Mouse (Mus musculus) hindbrain, embryonic 12.5 days (tissue): Measurements from ENCODE around the gene Cish. TPM values are rescaled to one million over a fixed set of nuclear protein-coding genes. Genes with fewer than 3 reads are reported as not detected.

Experiments used
- ATAC-seq: fragments of 200-750 bp; cut with Nextera tagmentation; 2 replicates; pipeline ENCODE4 v1.8.0; 2017; ENCODE audit warnings: moderate TSS enrichment; ENCODE audit not compliant: low FRiP score
- H3K27ac ChIP-seq: fragments of 300-500 bp; sonication (generic); 2 replicates; pipeline ENCODE4 v1.5.1; 2016; ENCODE audit warnings: mild to moderate bottlenecking
- H3K27me3 ChIP-seq: fragments of 300-500 bp; sonication (generic); 2 replicates; pipeline ENCODE4 v1.6.1; 2016; ENCODE audit warnings: mild to moderate bottlenecking
- H3K36me3 ChIP-seq: fragments of 300-500 bp; sonication (generic); 2 replicates; pipeline ENCODE4 v1.6.1; 2016; ENCODE audit warnings: mild to moderate bottlenecking
- H3K4me1 ChIP-seq: fragments of 300-500 bp; sonication (generic); 2 replicates; pipeline ENCODE4 v1.6.1; 2016
- H3K4me2 ChIP-seq: fragments of 300-500 bp; sonication (generic); replicated peaks from 2 replicates; pipeline ENCODE4 v1.6.1; 2016; ENCODE audit warnings: mild to moderate bottlenecking
- H3K4me3 ChIP-seq: fragments of 300-500 bp; sonication (generic); 2 replicates; pipeline ENCODE4 v1.5.1; 2016; ENCODE audit warnings: mild to moderate bottlenecking
- H3K9ac ChIP-seq: fragments of 300-500 bp; sonication (generic); 2 replicates; pipeline ENCODE4 v1.6.1; 2016; ENCODE audit warnings: mild to moderate bottlenecking, moderate library complexity
- H3K9me3 ChIP-seq: fragments of 300-500 bp; sonication (generic); replicated peaks from 2 replicates; pipeline ENCODE4 v1.6.1; 2016; ENCODE audit warnings: mild to moderate bottlenecking
- WGBS: fragments of 180-500 bp; shearing (Covaris S2); methylation state at CpG from one replicate; pipeline ENCODE4 v1.1.7; 2016; 5-methylcytosine and 5-hydroxymethylcytosine counted together
- polyA plus RNA-seq: library from polyadenylated mRNA; unstranded; fragments of >200 nt; fragmentation: Nextera tagmentation; extraction: Ambion mirVana; gene quantifications from 2 replicates; pipeline ENCODE4 v1.2.1, GENCODE M21; 2016

Cish gene
- polyA plus RNA-seq, result 6.8 and 8.0 TPM in 2 replicates

DNA sequence AAGGTAGTCTGAATTCAATTTTAAA is at the start of gene Cish:
Cish (plus strand) TSS at position 11 of the 25 bp plus-strand sequence.
- Histone ChIP-seq H3K4me3 (peak within 1 kb of the TSS; percentile 52), H3K27me3 (peaks cover 13% of the 10 kb centered on the region), H3K9me3 (no peaks in the 10 kb centered on the region), H3K4me1 (peaks cover 15% of the 10 kb centered on the region), H3K27ac (no peak within 1 kb of the TSS), H3K36me3 (no peaks in the 10 kb centered on the region), H3K4me2 (peak within 1 kb of the TSS; percentile 72), H3K9ac (peak within 1 kb of the TSS; percentile 66)
- ATAC-seq, result no peak

DNA sequence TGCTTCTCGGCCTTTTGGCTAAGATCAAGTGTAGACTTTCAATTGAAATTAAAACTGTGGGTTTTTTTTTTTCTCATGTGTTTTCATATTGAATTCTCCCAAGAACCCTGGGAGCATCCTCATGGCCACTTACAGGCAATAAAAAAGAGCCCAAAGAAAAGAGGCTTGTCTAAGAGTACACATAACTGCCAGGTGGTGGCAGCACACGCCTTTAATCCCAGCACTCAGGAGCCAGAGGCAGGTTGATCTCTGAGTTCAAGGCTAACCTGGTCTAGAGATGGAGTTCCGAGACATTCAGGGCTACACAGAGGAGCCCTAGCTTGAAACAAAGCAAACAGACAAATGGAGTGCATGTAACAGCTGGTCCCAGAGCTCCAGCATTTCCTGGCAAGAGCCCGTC is 49.7 kb upstream of the Cish start:
- no peak for ATAC-seq
- H3K27me3 ChIP-seq, result 0 out of 2 replicates have a peak, but pooled peaks cover 3% of the 10 kb centered on the region
- 64% methylated on average over 4 of the region's 4 CpGs for WGBS
- H3K9ac ChIP-seq, result no peak overlapping the region
- H3K27ac ChIP-seq, result no peak overlapping the region
- no peaks in the 10 kb centered on the region for H3K4me1 ChIP-seq
- no peak overlapping the region for H3K4me2 ChIP-seq
- H3K36me3 ChIP-seq, result no peaks in the 10 kb centered on the region
- no peaks in the 10 kb centered on the region for H3K9me3 ChIP-seq
- H3K4me3 ChIP-seq, result no peak overlapping the region

GRCm38 (mm10) chr9:107249154-107249553 is 46.7 kb upstream of the Cish start:
- Histone ChIP-seq H3K27me3 (no peaks in the 10 kb centered on the region), H3K36me3 (no peaks in the 10 kb centered on the region), H3K4me1 (peaks cover 10% of the 10 kb centered on the region), H3K9ac (no peak overlapping the region), H3K9me3 (no peaks in the 10 kb centered on the region), H3K4me2 (no peak overlapping the region), H3K27ac (no peak overlapping the region), H3K4me3 (no peak overlapping the region)
- WGBS, result 81% methylated on average over 6 of the region's 6 CpGs
- ATAC-seq, result no peak

- Histone ChIP-seq H3K36me3 (no peaks in the 10 kb centered on the region), H3K27ac (no peak overlapping the region), H3K9me3 (no peaks in the 10 kb centered on the region), H3K27me3 (no peaks in the 10 kb centered on the region), H3K9ac (no peak overlapping the region), H3K4me1 (peaks cover 19% of the 10 kb centered on the region), H3K4me2 (no peak overlapping the region), H3K4me3 (no peak overlapping the region)
- no peak for ATAC-seq
- WGBS, result 85% methylated on average over 14 of the region's 14 CpGs
These were observed 45.1 kb upstream of the Cish start for GRCm38 (mm10) chr9:107250416-107251337.

DNA sequence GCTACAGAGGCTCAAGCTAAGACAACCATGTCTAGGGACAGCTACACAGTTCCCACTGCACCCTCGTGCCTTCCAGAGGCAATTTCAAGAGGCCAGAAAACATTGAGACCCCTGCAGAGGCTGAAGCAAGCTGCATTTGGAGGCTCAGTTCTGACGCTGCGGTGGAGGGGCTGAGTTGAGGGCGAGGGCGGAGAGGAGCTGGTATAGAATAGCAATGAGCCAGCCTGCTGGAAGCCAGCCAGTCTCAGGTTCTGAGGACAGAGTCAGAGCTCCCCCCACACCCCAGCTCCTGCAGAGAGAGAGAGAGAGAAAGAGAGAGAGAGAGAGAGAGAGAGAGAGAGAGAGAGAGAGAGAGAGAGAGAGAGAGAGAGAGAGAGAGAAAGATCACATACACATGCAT is 43.7 kb upstream of the Cish start:
- H3K27ac ChIP-seq, result peak overlapping the region; percentile 75
- H3K4me2 ChIP-seq, result no peak overlapping the region
- ATAC-seq, result peak; percentile 57; the same call in 1 of the 2 replicates

GRCm38 (mm10) chr9:107254476-107254875 is 41.4 kb upstream of the Cish start:
- Histone ChIP-seq H3K4me3 (no peak overlapping the region), H3K36me3 (no peaks in the 10 kb centered on the region), H3K4me2 (no peak overlapping the region), H3K27ac (no peak overlapping the region), H3K9me3 (no peaks in the 10 kb centered on the region), H3K27me3 (no peaks in the 10 kb centered on the region), H3K9ac (no peak overlapping the region), H3K4me1 (peaks cover 24% of the 10 kb centered on the region)
- ATAC-seq, result no peak
- 79% methylated on average over 12 of the region's 12 CpGs for WGBS

More for the DNA sequence above, 43.7 kb upstream of the Cish start:
- Histone ChIP-seq H3K9ac (no peak overlapping the region), H3K27me3 (no peaks in the 10 kb centered on the region), H3K36me3 (no peaks in the 10 kb centered on the region), H3K4me3 (no peak overlapping the region), H3K9me3 (no peaks in the 10 kb centered on the region), H3K4me1 (peaks cover 24% of the 10 kb centered on the region)
- WGBS, result 14% methylated on average over 5 of the region's 5 CpGs

DNA sequence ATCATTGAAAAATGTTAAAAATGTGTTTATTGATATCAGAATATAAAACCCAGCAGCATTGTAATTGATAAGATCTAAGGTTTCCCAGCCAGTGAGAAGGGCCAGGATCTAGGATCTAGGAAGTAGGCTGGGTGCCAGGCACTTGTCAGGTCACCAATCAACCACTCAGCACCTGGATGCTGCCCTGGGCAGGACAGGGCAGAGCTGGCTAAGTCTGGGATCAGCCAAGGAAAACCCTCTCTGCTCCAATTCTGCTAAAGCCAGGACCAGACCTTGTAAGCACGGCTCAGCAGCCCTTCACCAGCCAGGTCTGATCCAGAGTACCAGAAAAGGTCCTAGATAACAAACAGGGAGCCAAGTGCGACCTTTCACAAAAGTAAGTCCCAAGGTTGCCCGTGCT is 40.9 kb upstream of the Cish start:
- no peak for ATAC-seq
- no peaks in the 10 kb centered on the region for H3K36me3 ChIP-seq
- H3K9me3 ChIP-seq, result no peaks in the 10 kb centered on the region
- H3K4me3 ChIP-seq, result no peak overlapping the region
- WGBS, result 91% methylated on average over 3 of the region's 3 CpGs
- no peak overlapping the region for H3K9ac ChIP-seq
- peaks cover 24% of the 10 kb centered on the region for H3K4me1 ChIP-seq
- H3K27ac ChIP-seq, result no peak overlapping the region
- H3K27me3 ChIP-seq, result no peaks in the 10 kb centered on the region
- H3K4me2 ChIP-seq, result no peak overlapping the region

DNA sequence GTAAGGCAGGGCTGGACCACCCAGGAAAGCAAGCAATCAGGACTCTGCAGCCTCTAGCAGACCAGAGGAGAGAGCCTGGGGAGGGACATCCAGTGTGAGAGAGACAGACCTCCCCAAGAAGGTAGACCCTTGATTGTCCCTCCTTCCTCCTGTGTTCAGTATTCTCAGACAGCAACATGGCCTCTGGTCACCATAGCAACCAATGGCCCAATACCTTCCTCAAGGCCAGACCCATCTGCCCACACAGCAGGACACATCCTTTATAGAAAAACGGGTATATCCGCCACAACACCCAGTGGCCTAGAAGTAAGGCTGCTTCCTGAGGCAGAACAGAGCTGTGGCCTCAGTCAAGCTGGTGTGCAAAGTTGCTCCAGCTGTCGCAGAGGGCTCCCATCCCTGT is 40.2 kb upstream of the Cish start:
- peak; percentile 35; the same call in 1 of the 2 replicates for ATAC-seq
- Histone ChIP-seq H3K27me3 (no peaks in the 10 kb centered on the region), H3K4me1 (peaks cover 24% of the 10 kb centered on the region), H3K36me3 (no peaks in the 10 kb centered on the region), H3K27ac (no peak overlapping the region; the same call in 1 of the 2 replicates), H3K9ac (no peak overlapping the region), H3K4me2 (no peak overlapping the region), H3K9me3 (no peaks in the 10 kb centered on the region), H3K4me3 (no peak overlapping the region)
- WGBS, result 31% methylated on average over 3 of the region's 3 CpGs

DNA sequence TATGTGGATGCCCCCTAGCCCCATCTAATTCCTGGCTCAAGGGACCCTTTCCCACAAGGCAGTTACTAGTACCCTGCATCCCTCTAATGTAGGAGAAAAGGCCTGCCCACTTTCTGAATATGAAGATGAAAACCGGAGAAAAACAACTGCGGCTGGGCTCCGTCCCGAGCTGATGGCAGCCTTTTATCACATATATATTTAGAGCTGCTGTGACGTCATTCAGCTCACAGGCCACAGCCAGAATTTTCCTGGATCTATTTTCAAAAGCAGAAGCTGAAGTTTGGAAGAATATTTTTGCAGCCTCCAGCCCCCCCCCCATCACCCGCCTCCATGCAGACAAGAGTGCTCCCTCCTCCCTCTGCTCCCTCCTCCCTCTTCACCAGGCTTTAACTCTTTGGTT is 36.3 kb upstream of the Cish start:
- no peak overlapping the region for H3K4me3 ChIP-seq
- no peak overlapping the region for H3K4me2 ChIP-seq
- H3K9me3 ChIP-seq, result no peaks in the 10 kb centered on the region
- H3K9ac ChIP-seq, result no peak overlapping the region
- no peaks in the 10 kb centered on the region for H3K36me3 ChIP-seq
- ATAC-seq, result no peak
- H3K27ac ChIP-seq, result no peak overlapping the region
- WGBS, result 74% methylated on average over 6 of the region's 6 CpGs
- peaks cover 11% of the 10 kb centered on the region for H3K4me1 ChIP-seq
- H3K27me3 ChIP-seq, result no peaks in the 10 kb centered on the region

DNA sequence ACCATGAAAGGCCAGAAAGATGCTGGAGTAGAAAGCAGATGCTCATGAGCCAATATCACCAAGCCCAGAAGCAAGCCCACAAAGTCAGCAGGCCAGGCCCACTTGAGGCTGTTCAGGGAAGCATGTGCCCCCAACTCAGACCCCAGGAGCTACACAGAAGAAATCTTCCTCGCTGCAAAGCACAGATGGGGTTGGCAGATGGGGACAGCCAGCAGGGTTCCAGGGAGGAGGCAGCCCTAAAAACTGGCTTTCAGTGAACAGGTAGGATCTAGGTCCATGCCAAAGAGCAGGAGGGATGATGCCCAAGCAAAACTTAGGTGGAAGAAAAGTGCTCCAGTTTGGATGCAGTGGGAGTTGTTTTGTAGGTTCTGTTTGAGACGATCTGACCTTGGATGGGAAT is 35.4 kb upstream of the Cish start:
- Histone ChIP-seq H3K27ac (no peak overlapping the region), H3K4me2 (no peak overlapping the region), H3K36me3 (no peaks in the 10 kb centered on the region), H3K9ac (no peak overlapping the region), H3K4me3 (no peak overlapping the region), H3K9me3 (no peaks in the 10 kb centered on the region), H3K27me3 (no peaks in the 10 kb centered on the region), H3K4me1 (peaks cover 7% of the 10 kb centered on the region)
- ATAC-seq, result no peak
- WGBS, result 62% methylated on average over 2 of the region's 2 CpGs

GRCm38 (mm10) chr9:107260836-107261235 is 35.0 kb upstream of the Cish start:
- H3K4me3 ChIP-seq, result no peak overlapping the region
- 0 out of 2 replicates have a peak overlapping the region, but pooled peaks have one; percentile 25 for H3K9ac ChIP-seq
- WGBS, result 69% methylated on average over 8 of the region's 8 CpGs
- no peak overlapping the region for H3K27ac ChIP-seq
- H3K36me3 ChIP-seq, result no peaks in the 10 kb centered on the region
- no peaks in the 10 kb centered on the region for H3K9me3 ChIP-seq
- ATAC-seq, result no peak
- no peaks in the 10 kb centered on the region for H3K27me3 ChIP-seq
- no peak overlapping the region for H3K4me2 ChIP-seq
- H3K4me1 ChIP-seq, result peaks cover 3% of the 10 kb centered on the region

DNA sequence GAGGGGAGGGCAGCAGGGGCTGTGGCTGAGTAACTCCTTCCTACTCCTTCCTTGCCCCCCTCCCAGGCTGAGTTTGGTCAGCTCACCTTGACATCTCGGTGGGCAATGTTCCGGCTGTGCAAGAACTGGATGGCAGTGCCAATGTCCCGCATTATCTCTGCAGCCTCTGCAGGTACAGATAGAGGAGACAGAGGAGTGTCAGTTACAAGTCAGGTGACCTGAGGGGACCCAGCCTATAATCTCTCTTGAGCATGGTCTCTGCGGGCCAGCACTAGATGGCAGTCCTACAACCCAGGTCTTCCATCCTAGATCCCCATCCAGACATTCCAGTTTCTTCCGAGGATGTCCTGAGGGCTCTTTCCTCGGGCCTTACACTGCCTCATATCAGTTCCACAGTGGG is 34.0 kb upstream of the Cish start:
- ATAC-seq, result no peak
- H3K27me3 ChIP-seq, result no peaks in the 10 kb centered on the region
- 79% methylated on average over 6 of the region's 6 CpGs for WGBS
- no peak overlapping the region for H3K27ac ChIP-seq
- no peaks in the 10 kb centered on the region for H3K36me3 ChIP-seq
- no peak overlapping the region for H3K4me2 ChIP-seq
- no peak overlapping the region for H3K9ac ChIP-seq
- no peaks in the 10 kb centered on the region for H3K4me1 ChIP-seq
- H3K4me3 ChIP-seq, result no peak overlapping the region
- H3K9me3 ChIP-seq, result no peaks in the 10 kb centered on the region

DNA sequence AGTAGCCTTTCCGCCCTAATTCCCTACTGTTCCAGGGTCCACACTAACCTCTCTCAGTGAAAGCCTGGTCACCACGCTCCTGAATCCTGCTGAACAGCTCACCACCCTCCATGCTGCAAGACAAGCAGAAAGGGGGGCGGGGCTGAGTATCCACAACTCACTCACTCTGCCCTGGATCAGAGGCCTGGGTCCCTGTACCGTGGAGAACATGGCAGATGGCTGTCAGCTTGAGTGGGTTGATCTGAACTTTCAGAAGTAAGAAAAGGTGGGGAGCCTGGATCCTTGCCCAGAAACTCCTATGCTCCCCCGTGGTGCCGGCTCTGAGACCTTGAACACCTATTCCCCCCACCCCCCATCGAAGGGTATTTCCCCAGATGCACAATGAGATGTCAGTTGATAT is 33.5 kb upstream of the Cish start:
- no peak overlapping the region for H3K27ac ChIP-seq
- no peaks in the 10 kb centered on the region for H3K36me3 ChIP-seq
- ATAC-seq, result no peak
- H3K9me3 ChIP-seq, result no peaks in the 10 kb centered on the region
- no peak overlapping the region for H3K9ac ChIP-seq
- H3K4me3 ChIP-seq, result no peak overlapping the region
- H3K27me3 ChIP-seq, result no peaks in the 10 kb centered on the region
- WGBS, result 79% methylated on average over 7 of the region's 7 CpGs
- H3K4me1 ChIP-seq, result no peaks in the 10 kb centered on the region
- no peak overlapping the region for H3K4me2 ChIP-seq
